Mouse (Mus musculus) cerebellum, adult 2 months (tissue): ENCODE results near the gene Ddx39.

Experiments
- CTCF ChIP-seq: fragments of 200-500 bp; IDR thresholded peaks from 2 replicates; pipeline ENCODE4 v1.5.1; 2011; ENCODE audit warnings: low read depth, mild to moderate bottlenecking, control low read depth, low read length, moderate library complexity, borderline replicate concordance; ENCODE audit not compliant: insufficient read depth
- POLR2A ChIP-seq: fragments of 200-500 bp; IDR thresholded peaks from 2 replicates; pipeline ENCODE4 v1.6.1; 2011; ENCODE audit warnings: low read length, control low read depth, borderline replicate concordance; ENCODE audit not compliant: insufficient read depth

DNA sequence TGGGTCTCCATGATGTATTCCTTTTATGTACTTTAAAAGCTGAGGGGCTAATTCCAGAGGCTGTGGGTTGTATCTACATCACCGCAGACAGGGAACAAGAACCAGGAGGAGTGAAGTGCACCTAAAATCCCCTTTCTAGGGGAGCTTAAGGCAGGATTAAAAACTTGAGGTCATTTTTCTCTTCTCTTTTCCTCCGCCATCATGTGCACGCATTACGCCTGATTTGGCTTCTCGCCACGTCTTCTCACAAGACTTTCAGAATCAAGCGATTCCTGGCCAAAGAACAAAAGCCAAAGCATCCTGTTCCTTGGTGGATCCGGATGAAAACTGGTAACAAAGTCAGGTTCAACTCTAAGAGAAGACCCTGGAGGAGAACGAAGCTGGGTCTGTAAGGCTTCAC lies 34.3 kb downstream of the Ddx39 start:
- TF ChIP-seq CTCF (no peak), POLR2A (no peak)
